Mouse (Mus musculus): ENCODE measurements around the gene Naa40. TPM values are rescaled to one million over a fixed set of nuclear protein-coding genes. Genes with fewer than 3 reads are reported as not detected.

Gene Naa40
- total and polyA plus RNA-seq, 2 experiments from 2014 or later = 30.4 to 44.0 TPM

DNA sequence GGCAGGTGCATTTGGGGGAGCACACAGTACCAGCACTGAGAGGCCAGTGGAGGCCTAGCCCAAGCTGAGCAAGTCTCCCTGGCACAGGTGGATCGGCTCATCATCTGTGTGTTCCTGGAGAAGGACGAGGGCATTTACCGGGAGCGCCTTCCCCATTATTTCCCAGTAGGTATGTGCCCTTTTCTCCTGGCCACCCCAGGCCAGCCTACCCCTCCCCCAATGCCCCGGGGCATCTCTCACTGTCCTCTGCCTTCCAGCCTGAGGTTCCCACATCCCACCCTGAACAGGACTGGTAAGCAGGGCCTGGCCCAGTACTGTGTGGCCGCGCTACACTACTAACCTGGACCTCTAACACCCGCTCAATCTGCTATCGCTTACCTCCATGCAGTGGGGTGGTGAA is 43.5 kb downstream of the Naa40 start:
- TF ChIP-seq EP300 (IDR thresholded peaks at IDR 0.05; ENCODE audit: low read depth) = no peak
- TF ChIP-seq CTCF (IDR thresholded peaks at IDR 0.05; ENCODE audit: low read depth) = no peak
- H3K4me1 ChIP-seq (ENCODE audit: control insufficient read depth, insufficient read depth) = peaks cover 8% of the 10 kb centered on the region; the same call in 1 of the 2 replicates

DNA sequence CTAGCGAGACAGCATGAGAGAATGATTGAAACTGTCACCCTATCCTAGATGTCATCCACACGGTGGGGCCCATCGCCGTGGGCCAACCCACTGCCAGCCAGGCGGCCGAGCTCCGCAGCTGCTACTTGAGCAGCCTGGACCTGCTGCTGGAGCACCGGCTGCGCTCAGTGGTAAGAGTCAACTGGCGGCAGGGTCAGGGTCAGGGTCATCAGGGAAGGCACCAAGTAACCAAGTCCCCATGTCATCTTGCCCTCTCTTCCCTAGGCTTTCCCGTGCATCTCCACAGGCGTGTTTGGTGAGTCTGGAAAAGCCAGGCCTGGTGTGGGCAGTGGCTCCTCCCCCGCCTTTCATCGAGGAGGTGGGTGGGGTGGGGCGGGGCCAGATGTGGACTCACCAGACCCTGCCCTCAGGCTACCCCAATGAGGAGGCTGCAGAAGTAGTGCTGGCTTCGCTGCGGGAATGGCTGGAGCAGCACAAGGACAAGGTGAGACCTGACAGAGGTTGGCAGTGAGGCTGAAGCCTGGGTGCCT is 44.2 kb downstream of the Naa40 start:
- Histone ChIP-seq H3K4me3 (ENCODE audit: low read depth, low read length) (no peak overlapping the region), H3K4me2 (ENCODE audit: low read depth, low read length) (peak overlapping the region; percentile 17; the same call in 1 of the 2 replicates), H3K27me3 (ENCODE audit: control insufficient read depth, insufficient read depth, low read length) (no peaks in the 10 kb centered on the region), H3K9me3 (replicated peaks; ENCODE audit: control insufficient read depth, low read length) (no peaks in the 10 kb centered on the region), H3K27ac (ENCODE audit: low read depth) (no peak overlapping the region), H3K4me1 (ENCODE audit: control insufficient read depth, insufficient read depth) (peaks cover 8% of the 10 kb centered on the region; the same call in 1 of the 2 replicates), H3K36me3 (replicated peaks; ENCODE audit: control insufficient read depth, insufficient read depth, low read length) (peaks cover 40% of the 10 kb centered on the region), H3K9ac (replicated peaks; ENCODE audit: low read depth, low read length) (no peak overlapping the region)
- ATAC-seq (ENCODE audit: insufficient read depth, low read depth) (peak; percentile 43), DNase-seq (ENCODE audit: low spot score) (no peak)
- WGBS = 16% methylated on average over 17 of the region's 17 CpGs
- TF ChIP-seq CTCF (IDR thresholded peaks at IDR 0.05; ENCODE audit: low read depth) = no peak
- no peak for TF ChIP-seq EP300 (IDR thresholded peaks at IDR 0.05; ENCODE audit: low read depth)

More for the DNA sequence above, 43.5 kb downstream of the Naa40 start:
- Histone ChIP-seq H3K27ac (ENCODE audit: low read depth) (no peak overlapping the region), H3K36me3 (replicated peaks; ENCODE audit: control insufficient read depth, insufficient read depth, low read length) (peaks cover 43% of the 10 kb centered on the region), H3K9me3 (replicated peaks; ENCODE audit: control insufficient read depth, low read length) (no peaks in the 10 kb centered on the region), H3K4me2 (ENCODE audit: low read depth, low read length) (no peak overlapping the region), H3K4me3 (ENCODE audit: low read depth, low read length) (no peak overlapping the region), H3K9ac (replicated peaks; ENCODE audit: low read depth, low read length) (no peak overlapping the region), H3K27me3 (ENCODE audit: control insufficient read depth, insufficient read depth, low read length) (no peaks in the 10 kb centered on the region)
- ATAC-seq (ENCODE audit: insufficient read depth, low read depth) (no peak), DNase-seq (ENCODE audit: low spot score) (no peak)
- 83% methylated on average over 9 of the region's 9 CpGs for WGBS

DNA sequence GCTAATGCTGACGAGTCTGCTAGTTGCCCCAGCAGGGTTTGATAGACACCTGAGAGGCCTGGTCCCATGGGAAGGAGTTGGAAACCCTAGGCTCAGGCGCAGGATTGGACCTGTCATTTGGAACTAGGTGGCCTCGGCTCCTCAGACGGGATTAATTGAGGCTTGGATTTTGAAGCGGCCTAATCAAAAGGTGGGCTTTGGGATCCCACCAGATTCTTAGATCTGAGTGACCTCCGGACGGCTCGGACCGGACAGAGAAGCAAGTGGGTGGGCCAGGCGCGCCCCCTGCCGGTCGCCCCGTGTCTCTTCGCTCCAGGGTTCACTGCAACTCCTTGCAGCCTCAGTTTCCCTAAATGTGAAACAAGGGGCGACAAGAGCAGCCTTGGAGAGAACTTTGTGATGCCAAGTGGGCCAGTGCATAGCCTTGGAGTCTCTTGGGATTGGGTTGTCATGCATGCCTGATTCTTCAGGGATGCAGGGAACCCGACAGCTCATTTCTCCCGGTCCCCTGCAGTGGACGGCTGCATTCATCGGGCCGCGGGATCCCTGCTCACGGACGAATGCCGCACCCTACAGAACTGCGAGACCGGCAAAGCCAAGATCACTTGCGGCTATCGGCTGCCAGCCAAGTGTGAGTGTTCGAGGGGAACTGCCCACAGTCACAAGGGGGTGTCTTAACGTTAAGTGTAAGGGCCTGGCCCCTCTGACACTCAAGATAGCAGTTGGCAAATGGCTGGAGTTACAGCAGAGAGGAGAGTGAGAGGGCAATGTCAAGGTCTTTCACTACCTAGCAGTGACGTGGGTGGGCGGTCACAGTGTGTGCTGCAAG is 44.9 kb downstream of the Naa40 start:
- Histone ChIP-seq H3K27ac (ENCODE audit: low read depth) (no peak overlapping the region), H3K4me2 (ENCODE audit: low read depth, low read length) (peak overlapping the region; percentile 17), H3K9ac (replicated peaks; ENCODE audit: low read depth, low read length) (no peak overlapping the region), H3K36me3 (replicated peaks; ENCODE audit: control insufficient read depth, insufficient read depth, low read length) (peaks cover 38% of the 10 kb centered on the region), H3K4me3 (ENCODE audit: low read depth, low read length) (no peak overlapping the region), H3K9me3 (replicated peaks; ENCODE audit: control insufficient read depth, low read length) (no peaks in the 10 kb centered on the region), H3K27me3 (ENCODE audit: control insufficient read depth, insufficient read depth, low read length) (no peaks in the 10 kb centered on the region), H3K4me1 (ENCODE audit: control insufficient read depth, insufficient read depth) (peaks cover 8% of the 10 kb centered on the region; the same call in 1 of the 2 replicates)
- TF ChIP-seq CTCF (IDR thresholded peaks at IDR 0.05; ENCODE audit: low read depth) (peak; percentile 73), EP300 (IDR thresholded peaks at IDR 0.05; ENCODE audit: low read depth) (no peak)
- DNase-seq (ENCODE audit: low spot score) = no peak
- ATAC-seq (ENCODE audit: insufficient read depth, low read depth) = peak; percentile 60
- WGBS = 11% methylated on average over 33 of the region's 33 CpGs

DNA sequence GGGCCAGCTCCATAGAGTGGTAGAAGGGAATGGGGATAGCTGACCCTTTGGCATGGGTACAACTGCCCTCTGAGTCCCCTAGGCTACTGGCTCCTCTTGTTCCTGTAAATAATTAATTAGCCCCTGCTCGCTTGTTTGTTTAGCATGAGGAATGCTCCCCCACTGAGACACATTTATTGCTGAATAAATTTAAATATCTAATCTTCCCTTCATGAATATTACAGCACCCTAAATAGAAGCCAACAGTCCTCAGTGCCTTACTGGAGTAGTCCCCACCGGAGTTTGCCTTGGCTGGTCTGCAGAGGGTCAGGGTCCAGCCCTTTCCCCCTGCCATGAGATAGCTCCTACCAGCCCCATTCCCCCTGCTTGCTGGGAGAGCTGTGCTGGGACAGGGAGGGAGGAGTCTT is 48.4 kb downstream of the Naa40 start:
- H3K36me3 ChIP-seq (replicated peaks; ENCODE audit: control insufficient read depth, insufficient read depth, low read length) = 0 out of 2 replicates have a peak, but pooled peaks cover 5% of the 10 kb centered on the region
- H3K27ac ChIP-seq (ENCODE audit: low read depth) = no peak overlapping the region
- WGBS = 63% methylated on average over 2 of the region's 2 CpGs
- DNase-seq (ENCODE audit: low spot score) = no peak
- no peak overlapping the region for H3K4me2 ChIP-seq (ENCODE audit: low read depth, low read length)
- no peak overlapping the region for H3K4me3 ChIP-seq (ENCODE audit: low read depth, low read length)
- H3K9me3 ChIP-seq (replicated peaks; ENCODE audit: control insufficient read depth, low read length) = no peaks in the 10 kb centered on the region
- no peak overlapping the region for H3K9ac ChIP-seq (replicated peaks; ENCODE audit: low read depth, low read length)
- ATAC-seq (ENCODE audit: insufficient read depth, low read depth) = no peak
- peaks cover 8% of the 10 kb centered on the region; the same call in 1 of the 2 replicates for H3K4me1 ChIP-seq (ENCODE audit: control insufficient read depth, insufficient read depth)
- H3K27me3 ChIP-seq (ENCODE audit: control insufficient read depth, insufficient read depth, low read length) = 0 out of 2 replicates have a peak, but pooled peaks cover 4% of the 10 kb centered on the region
- no peak for TF ChIP-seq EP300 (IDR thresholded peaks at IDR 0.05; ENCODE audit: low read depth)
- no peak for TF ChIP-seq CTCF (IDR thresholded peaks at IDR 0.05; ENCODE audit: low read depth)

DNA sequence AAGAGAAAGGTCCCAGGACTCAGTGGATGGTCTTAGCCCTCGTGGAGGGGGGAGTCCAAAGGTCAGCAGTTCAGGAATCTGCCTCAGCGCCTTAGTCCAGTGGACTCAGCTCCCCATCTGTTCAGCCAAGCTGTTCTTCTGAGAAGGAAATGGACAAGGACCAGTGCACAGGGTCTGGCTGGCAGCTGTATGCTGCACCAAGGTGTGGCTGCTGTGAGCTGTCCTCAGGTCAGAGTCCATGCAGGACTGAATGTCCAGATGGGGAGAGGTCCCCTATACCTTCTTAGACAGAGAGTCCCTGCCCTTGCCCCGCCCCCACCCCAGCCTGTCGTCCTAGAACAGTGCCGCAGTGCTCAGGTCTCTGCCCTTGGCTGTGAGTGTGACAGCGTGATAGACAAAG is 49.3 kb downstream of the Naa40 start:
- 50% methylated on average over 6 of the region's 6 CpGs for WGBS
- Histone ChIP-seq H3K9ac (replicated peaks; ENCODE audit: low read depth, low read length) (no peak overlapping the region), H3K27me3 (ENCODE audit: control insufficient read depth, insufficient read depth, low read length) (0 out of 2 replicates have a peak, but pooled peaks cover 4% of the 10 kb centered on the region), H3K9me3 (replicated peaks; ENCODE audit: control insufficient read depth, low read length) (no peaks in the 10 kb centered on the region), H3K36me3 (replicated peaks; ENCODE audit: control insufficient read depth, insufficient read depth, low read length) (no peaks in the 10 kb centered on the region), H3K4me3 (ENCODE audit: low read depth, low read length) (no peak overlapping the region), H3K27ac (ENCODE audit: low read depth) (no peak overlapping the region), H3K4me1 (ENCODE audit: control insufficient read depth, insufficient read depth) (peaks cover 5% of the 10 kb centered on the region; the same call in 1 of the 2 replicates), H3K4me2 (ENCODE audit: low read depth, low read length) (no peak overlapping the region)
- DNase-seq (ENCODE audit: low spot score) (no peak), ATAC-seq (ENCODE audit: insufficient read depth, low read depth) (no peak)
- no peak for TF ChIP-seq EP300 (IDR thresholded peaks at IDR 0.05; ENCODE audit: low read depth)
- TF ChIP-seq CTCF (IDR thresholded peaks at IDR 0.05; ENCODE audit: low read depth) = no peak
